Mouse (Mus musculus) spleen, postnatal 36 days (tissue): ENCODE results near the gene Adamts16.
"Not testable (repeated sequence)": the region's sequence is repeated elsewhere in the genome, so short reads cannot be mapped to it uniquely, and the experiment has no call there.

Experiments used
- DNase-seq, 2 experiments: peaks; one replicate each; pipeline ENCODE4 v3.0.0; 2022; ENCODE audit warnings: low spot score in 2 of 2, mixed read lengths in 1 of 2

Gene Adamts16

GRCm38 (mm10) chr13:70841421-70841904 is at the start of gene Adamts16:
TSS of gene Adamts16 (minus strand) at chr13:70841811.
- DNase-seq: no peak

- no peak for DNase-seq
These were observed 45.5 kb upstream of the Adamts16 start for GRCm38 (mm10) chr13:70887136-70887535.

- no peak for DNase-seq
These were observed 43.4 kb upstream of the Adamts16 start for GRCm38 (mm10) chr13:70885006-70885405.

- no peak for DNase-seq
These were observed 42.6 kb upstream of the Adamts16 start for GRCm38 (mm10) chr13:70883891-70884890.

- DNase-seq: not testable (repeated sequence)
These were observed 38.4 kb upstream of the Adamts16 start for GRCm38 (mm10) chr13:70879971-70880370.

- no peak for DNase-seq
These were observed 35.9 kb upstream of the Adamts16 start for GRCm38 (mm10) chr13:70877550-70877913.

- DNase-seq: no peak
These were observed 35.3 kb upstream of the Adamts16 start for GRCm38 (mm10) chr13:70876648-70877549.

GRCm38 (mm10) chr13:70875411-70875949 is 33.9 kb upstream of the Adamts16 start:
- no peak for DNase-seq

GRCm38 (mm10) chr13:70874741-70875140 is 33.1 kb upstream of the Adamts16 start:
- no peak for DNase-seq

- not testable (repeated sequence) for DNase-seq
These were observed 32.2 kb upstream of the Adamts16 start for GRCm38 (mm10) chr13:70873851-70874250.

- no peak for DNase-seq
These were observed 29.4 kb upstream of the Adamts16 start for GRCm38 (mm10) chr13:70871049-70871448.

- no peak for DNase-seq
These were observed 25.5 kb upstream of the Adamts16 start for GRCm38 (mm10) chr13:70866971-70867625.

GRCm38 (mm10) chr13:70865867-70866266 is 24.3 kb upstream of the Adamts16 start:
- DNase-seq: no peak

GRCm38 (mm10) chr13:70862162-70862908 is 20.7 kb upstream of the Adamts16 start:
- no peak for DNase-seq

GRCm38 (mm10) chr13:70853601-70854000 is 12.0 kb upstream of the Adamts16 start:
- no peak for DNase-seq

- no peak for DNase-seq
These were observed 5.3 kb upstream of the Adamts16 start for GRCm38 (mm10) chr13:70846933-70847332.

- no peak for DNase-seq
These were observed 3.9 kb upstream of the Adamts16 start for GRCm38 (mm10) chr13:70845526-70845925.

- DNase-seq: no peak
These were observed 515 bp upstream of the Adamts16 start for GRCm38 (mm10) chr13:70842126-70842525.

- no peak for DNase-seq
These were observed 1.4 kb downstream of the Adamts16 start for GRCm38 (mm10) chr13:70840161-70840560.

GRCm38 (mm10) chr13:70837571-70837970 is 4.0 kb downstream of the Adamts16 start:
- DNase-seq: no peak
